Mouse (Mus musculus): ENCODE data around the gene Clec2h.
"Not testable (repeated sequence)": the region's sequence is repeated elsewhere in the genome, so short reads cannot be mapped to it uniquely, and the experiment has no call there.

- not testable (repeated sequence) for TF ChIP-seq CTCF (IDR thresholded peaks at IDR 0.05; ENCODE audit: low read depth, low read length); POLR2A (IDR thresholded peaks at IDR 0.05; ENCODE audit: insufficient read depth, low read length); EP300 (IDR thresholded peaks at IDR 0.05; ENCODE audit: insufficient read depth, low read depth, low read length)
Measured at GRCm38 (mm10) chr6:128623433-128623832, 38.8 kb upstream of the Clec2h start, which contains the start of gene Klrb1a.
